Mouse (Mus musculus) forebrain, embryonic 16.5 days (tissue): ENCODE measurements around the gene Bcl9l. TPM values are rescaled to one million over a fixed set of nuclear protein-coding genes. Genes with fewer than 3 reads are reported as not detected.
A peak's percentile ranks its signal among the peaks of the same experiment; 100 is the strongest.

Source experiments
- ATAC-seq: fragments of 200-750 bp; cut with Nextera tagmentation; 2 replicates; pipeline ENCODE4 v1.8.0; 2017; ENCODE audit warnings: mild to moderate bottlenecking, moderate library complexity
- H3K27ac ChIP-seq: fragments of 300-500 bp; sonication (generic); 2 replicates; pipeline ENCODE4 v1.5.1; 2014; ENCODE audit warnings: low read length, control low read depth
- H3K27me3 ChIP-seq: fragments of 300-500 bp; sonication (generic); replicated peaks from 2 replicates; pipeline ENCODE4 v1.6.1; 2014; ENCODE audit warnings: low read length; ENCODE audit not compliant: control insufficient read depth, insufficient read depth
- H3K36me3 ChIP-seq: fragments of 300-500 bp; sonication (generic); 2 replicates; pipeline ENCODE4 v1.6.1; 2014; ENCODE audit not compliant: control insufficient read depth, insufficient read depth
- H3K4me1 ChIP-seq: fragments of 300-500 bp; sonication (generic); replicated peaks from 2 replicates; pipeline ENCODE4 v1.6.1; 2014; ENCODE audit warnings: low read length; ENCODE audit not compliant: control insufficient read depth, insufficient read depth
- H3K4me2 ChIP-seq: fragments of 300-500 bp; sonication (generic); 2 replicates; pipeline ENCODE4 v1.6.1; 2014; ENCODE audit warnings: mild to moderate bottlenecking, low read length, control low read depth
- H3K4me3 ChIP-seq: fragments of 300-500 bp; sonication (generic); replicated peaks from 2 replicates; pipeline ENCODE4 v1.5.1; 2014; ENCODE audit warnings: mild to moderate bottlenecking, low read length, control low read depth
- H3K9ac ChIP-seq: fragments of 300-500 bp; sonication (generic); replicated peaks from 2 replicates; pipeline ENCODE4 v1.6.1; 2014; ENCODE audit warnings: low read depth, low read length, control low read depth
- H3K9me3 ChIP-seq: fragments of 300-500 bp; sonication (generic); 2 replicates; pipeline ENCODE4 v1.6.1; 2016; ENCODE audit warnings: low read length; ENCODE audit not compliant: control insufficient read depth
- WGBS: fragments of 180-500 bp; shearing (Covaris S2); extraction: QIAGEN DNeasy Blood & Tissue Kit; methylation state at CpG from one replicate; pipeline ENCODE4 v1.1.7; 2014; 5-methylcytosine and 5-hydroxymethylcytosine counted together
- polyA plus RNA-seq: library from polyadenylated mRNA; unstranded; fragments of >200 nt; fragmentation: Nextera tagmentation; extraction: Ambion mirVana; gene quantifications from 2 replicates; pipeline ENCODE4 v1.2.1, GENCODE M21; 2015

Bcl9l gene
- polyA plus RNA-seq, 1 experiment from 2014 or later = 15.0 TPM

DNA sequence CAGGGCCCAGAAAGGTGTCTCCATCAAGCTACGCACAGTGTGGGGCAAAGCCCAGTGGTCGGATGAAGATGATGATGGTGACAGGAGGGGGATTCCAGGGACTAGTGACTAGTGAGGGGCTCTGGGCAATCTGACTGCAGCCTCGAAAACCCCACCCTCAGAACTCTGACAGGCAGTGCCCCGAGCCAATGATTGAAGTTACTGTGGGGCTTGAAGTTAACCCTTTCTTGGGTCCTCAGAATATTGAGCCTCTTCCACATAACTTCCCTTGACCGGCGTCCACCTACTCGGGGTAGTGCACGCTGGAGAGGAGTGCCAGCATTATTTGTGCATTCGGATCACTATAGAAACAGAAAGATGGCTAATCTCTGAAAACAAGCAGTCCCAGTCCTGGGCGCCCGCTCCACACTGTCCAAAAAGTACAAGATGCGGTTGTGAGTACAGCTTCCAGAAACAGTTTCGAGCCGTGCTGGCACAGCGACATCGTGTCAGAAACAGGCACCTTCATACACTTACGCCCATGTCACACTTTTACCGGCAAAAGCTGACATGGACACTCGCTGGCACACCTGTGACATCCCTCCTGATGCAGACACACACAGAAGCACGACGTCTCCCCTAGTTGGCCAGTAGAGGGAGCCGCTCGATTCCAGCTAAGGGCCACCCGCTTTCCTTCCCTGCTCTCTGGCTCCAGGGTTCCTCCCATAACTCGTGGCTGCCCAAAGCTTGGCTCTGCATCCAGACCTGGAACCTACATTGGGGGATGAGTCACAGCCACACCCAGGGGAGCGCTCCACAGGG lies 2.8 kb upstream of the Bcl9l start:
- peak overlapping the region; percentile 98 for H3K27ac ChIP-seq
- peaks cover 36% of the 10 kb centered on the region for H3K4me1 ChIP-seq
- WGBS = under 1% methylated on average over 26 of the region's 26 CpGs
- peak overlapping the region; percentile 62 for H3K4me3 ChIP-seq
- no peaks in the 10 kb centered on the region for H3K27me3 ChIP-seq
- peak overlapping the region; percentile 75 for H3K4me2 ChIP-seq
- no peaks in the 10 kb centered on the region for H3K9me3 ChIP-seq
- H3K9ac ChIP-seq = peak overlapping the region; percentile 75
- H3K36me3 ChIP-seq = no peaks in the 10 kb centered on the region
- peak; percentile 64 for ATAC-seq

DNA sequence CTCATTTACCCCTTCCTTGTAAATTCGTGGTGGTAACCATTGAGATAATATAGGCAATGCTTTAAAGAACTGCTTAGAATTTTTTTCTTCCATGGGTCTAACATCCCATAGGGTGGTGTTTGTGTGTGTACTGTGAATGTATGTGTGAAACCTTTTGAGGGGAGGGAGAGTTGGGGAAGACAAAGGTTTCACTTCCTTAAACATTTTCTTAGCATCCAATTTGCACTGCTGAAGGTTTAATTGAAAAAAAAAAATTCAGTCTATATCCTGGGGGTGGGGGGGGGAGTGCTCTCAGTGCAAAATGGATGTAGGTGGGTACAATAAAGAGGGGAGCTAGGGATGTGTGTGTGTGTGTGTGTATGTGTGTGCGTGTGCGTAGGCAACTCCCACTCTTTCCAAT lies 513 bp upstream of the Bcl9l start:
- Histone ChIP-seq H3K4me1 (peaks cover 59% of the 10 kb centered on the region), H3K9ac (peak overlapping the region; percentile 88)
- whole genome bisulfite sequencing = 5% methylated on average over 3 of the region's 3 CpGs

DNA sequence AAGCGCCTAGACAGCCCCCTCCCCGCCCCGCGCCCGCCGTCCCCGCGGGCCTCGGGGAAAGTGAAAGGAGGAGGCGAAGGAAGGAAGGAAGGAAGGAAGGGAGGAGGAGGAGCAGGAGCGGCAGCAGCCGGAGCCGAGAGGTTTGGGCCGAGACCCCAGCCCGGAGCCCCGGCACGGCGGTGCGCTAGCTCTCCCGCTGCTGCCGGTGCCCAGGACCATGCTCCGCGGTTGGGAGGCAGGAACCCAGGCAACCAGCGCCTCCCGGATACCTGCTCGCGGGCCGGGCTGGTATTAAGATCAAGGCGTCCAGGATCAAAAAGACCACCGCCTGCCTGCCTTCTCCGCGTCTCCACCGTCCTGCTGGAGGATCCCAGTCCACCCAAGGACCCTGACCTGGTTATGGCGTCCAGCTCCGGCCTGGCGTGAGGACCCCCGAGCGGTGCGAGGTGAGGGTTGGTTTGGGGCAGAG lies 450 bp downstream of the Bcl9l start:
- Histone ChIP-seq H3K27me3 (no peaks in the 10 kb centered on the region), H3K9ac (peak overlapping the region; percentile 88), H3K4me2 (peak overlapping the region; percentile 88), H3K27ac (peak overlapping the region; percentile 95), H3K9me3 (no peaks in the 10 kb centered on the region), H3K4me3 (peak overlapping the region; percentile 73), H3K36me3 (no peaks in the 10 kb centered on the region), H3K4me1 (peaks cover 60% of the 10 kb centered on the region)
- under 1% methylated on average over 31 of the region's 39 CpGs for WGBS
- ATAC-seq = no peak

More for the DNA sequence above, 513 bp upstream of the Bcl9l start:
- Histone ChIP-seq H3K4me2 (peak overlapping the region; percentile 88), H3K27me3 (no peaks in the 10 kb centered on the region), H3K4me3 (peak overlapping the region; percentile 73), H3K36me3 (no peaks in the 10 kb centered on the region), H3K27ac (peak overlapping the region; percentile 95), H3K9me3 (no peaks in the 10 kb centered on the region)
- ATAC-seq = no peak

DNA sequence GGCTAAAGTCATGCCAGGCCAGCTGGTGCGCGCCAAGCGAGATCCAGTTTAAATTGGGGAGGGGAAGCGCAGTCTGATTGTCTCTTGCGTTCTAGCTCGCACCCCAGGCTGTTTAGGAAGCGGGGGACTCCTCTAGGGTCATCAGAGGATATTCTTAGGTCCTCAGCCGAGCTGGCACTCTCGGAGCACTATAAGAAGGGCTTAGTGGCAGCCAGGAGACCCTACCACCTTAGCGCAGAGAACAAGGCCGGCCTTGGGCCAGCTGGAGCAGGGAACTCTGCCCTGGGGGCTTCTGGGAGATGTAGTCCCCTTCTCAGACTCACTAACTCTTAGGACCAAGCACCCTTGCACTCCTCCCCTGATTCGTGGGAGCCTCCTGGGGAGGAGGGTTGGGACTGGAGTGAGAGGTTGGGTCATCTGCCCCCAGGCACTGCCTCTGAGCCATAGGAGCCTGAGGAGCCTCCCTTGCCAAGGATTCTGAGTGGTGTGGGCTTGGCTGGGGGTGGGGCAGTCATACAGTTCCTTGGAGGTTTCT lies 952 bp downstream of the Bcl9l start:
- Histone ChIP-seq H3K27ac (peak overlapping the region; percentile 95), H3K4me1 (peaks cover 62% of the 10 kb centered on the region), H3K27me3 (no peaks in the 10 kb centered on the region), H3K4me2 (peak overlapping the region; percentile 88), H3K9ac (peak overlapping the region; percentile 88), H3K9me3 (no peaks in the 10 kb centered on the region), H3K36me3 (no peaks in the 10 kb centered on the region), H3K4me3 (peak overlapping the region; percentile 73)
- WGBS = 0% methylated on average over 12 of the region's 12 CpGs
- peak; percentile 19 for ATAC-seq

DNA sequence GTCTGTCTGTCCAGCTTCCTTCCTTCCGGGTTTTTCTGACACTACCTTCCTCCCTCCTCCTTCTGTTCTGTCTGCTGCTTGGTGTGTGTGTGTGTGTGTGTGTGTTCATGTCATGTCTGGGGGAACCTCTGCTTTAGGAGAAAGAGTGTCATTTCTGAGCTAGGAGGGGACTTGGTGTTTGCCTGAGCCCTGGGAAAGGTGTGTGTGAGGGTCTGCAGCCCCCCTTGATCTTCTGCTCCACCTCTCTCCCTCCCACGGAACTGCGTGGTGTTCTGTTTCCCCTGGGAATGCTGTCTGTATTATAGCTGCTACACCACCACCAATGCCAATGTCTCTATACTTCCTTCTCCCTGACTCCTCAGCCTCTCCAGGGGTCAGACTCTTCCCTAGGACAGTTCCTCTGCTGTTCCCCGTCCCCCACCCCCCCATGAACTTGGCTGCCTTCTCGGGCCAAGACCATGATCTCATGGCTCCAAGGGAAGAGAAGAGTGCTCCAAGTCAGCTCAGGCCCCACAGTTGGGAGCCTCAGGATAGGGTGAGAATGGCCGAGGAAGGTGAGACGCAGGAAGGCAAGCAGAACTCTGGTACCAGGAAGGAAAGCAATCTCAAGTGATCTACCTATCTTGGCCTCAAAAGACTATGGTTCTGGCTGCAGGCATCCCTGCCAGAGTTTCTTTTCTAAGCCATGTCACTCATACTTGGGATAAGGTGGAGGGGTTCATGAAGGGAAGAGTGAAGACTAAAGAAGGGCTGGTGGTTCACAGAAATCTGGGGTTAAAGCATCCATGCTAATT lies 1.9 kb downstream of the Bcl9l start:
- no peaks in the 10 kb centered on the region for H3K36me3 ChIP-seq
- peak overlapping the region; percentile 73 for H3K4me3 ChIP-seq
- H3K4me1 ChIP-seq = peaks cover 71% of the 10 kb centered on the region
- peak overlapping the region; percentile 88 for H3K9ac ChIP-seq
- no peaks in the 10 kb centered on the region for H3K27me3 ChIP-seq
- no peaks in the 10 kb centered on the region for H3K9me3 ChIP-seq
- H3K27ac ChIP-seq = no peak overlapping the region
- ATAC-seq = no peak
- WGBS = 25% methylated on average over 7 of the region's 7 CpGs
- H3K4me2 ChIP-seq = peak overlapping the region; percentile 88

DNA sequence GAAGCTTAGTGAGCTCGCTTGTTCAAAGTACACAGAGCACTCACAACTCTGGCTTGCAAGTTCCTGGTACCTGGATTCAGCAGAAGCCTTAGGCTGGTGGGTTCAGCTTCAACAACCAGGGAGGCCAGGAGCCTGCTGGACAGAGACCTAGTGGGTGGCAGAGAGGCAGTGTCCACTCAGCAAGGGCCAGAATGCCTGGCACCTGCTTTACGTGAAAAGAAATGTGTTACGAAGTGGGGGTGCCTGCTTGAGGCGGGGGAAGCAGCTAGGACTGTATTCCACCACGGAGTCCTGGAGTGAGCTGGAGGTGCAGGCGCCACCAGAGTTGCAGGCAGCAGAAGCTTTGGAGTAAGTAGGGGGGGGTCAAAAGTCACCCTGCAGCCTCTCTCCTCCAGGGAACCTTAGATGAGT lies 2.5 kb downstream of the Bcl9l start:
- no peaks in the 10 kb centered on the region for H3K36me3 ChIP-seq
- peaks cover 75% of the 10 kb centered on the region for H3K4me1 ChIP-seq
- H3K4me2 ChIP-seq = peak overlapping the region; percentile 88
- peak overlapping the region; percentile 73 for H3K4me3 ChIP-seq
- 21% methylated on average over 6 of the region's 6 CpGs for WGBS
- no peaks in the 10 kb centered on the region for H3K9me3 ChIP-seq
- no peak overlapping the region for H3K27ac ChIP-seq
- no peak for ATAC-seq
- H3K27me3 ChIP-seq = no peaks in the 10 kb centered on the region
- H3K9ac ChIP-seq = peak overlapping the region; percentile 43

DNA sequence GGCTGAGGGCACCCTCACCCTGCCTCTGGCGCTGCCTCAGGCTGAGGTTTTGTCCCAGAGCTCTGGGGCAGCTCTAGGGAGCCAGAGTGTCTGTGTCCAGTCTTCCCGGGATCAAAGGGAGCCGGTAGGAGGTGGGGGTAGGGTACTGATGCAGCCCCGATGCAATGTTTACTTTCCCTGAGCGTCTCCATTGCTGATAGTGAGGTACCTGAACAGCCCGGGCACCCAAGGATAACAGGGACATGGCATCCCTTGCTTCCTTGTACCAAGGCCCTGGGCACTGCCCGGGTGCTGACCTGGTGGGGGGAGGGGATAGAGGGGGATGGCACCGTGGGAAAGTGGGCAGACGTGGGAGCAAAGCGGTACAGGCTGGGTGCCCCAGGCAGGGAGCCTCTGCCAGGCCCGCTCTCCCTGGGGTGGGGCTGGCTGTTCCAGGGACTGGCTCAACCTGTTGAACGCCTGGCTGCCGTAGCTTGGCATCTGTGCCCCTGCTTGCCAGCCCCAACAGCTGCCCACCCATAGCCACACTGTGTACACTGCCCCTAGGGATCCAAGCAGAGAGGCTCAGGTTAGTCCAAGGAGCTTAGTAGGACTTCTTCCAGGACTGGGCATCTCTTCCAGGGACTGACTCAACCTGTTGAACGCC lies 3.0 kb downstream of the Bcl9l start:
- Histone ChIP-seq H3K9me3 (no peaks in the 10 kb centered on the region), H3K27ac (no peak overlapping the region), H3K27me3 (no peaks in the 10 kb centered on the region), H3K4me1 (peaks cover 77% of the 10 kb centered on the region), H3K36me3 (no peaks in the 10 kb centered on the region), H3K4me3 (peak overlapping the region; percentile 73), H3K4me2 (peak overlapping the region; percentile 88), H3K9ac (peak overlapping the region; percentile 43)
- 27% methylated on average over 14 of the region's 14 CpGs for WGBS
- ATAC-seq = no peak

DNA sequence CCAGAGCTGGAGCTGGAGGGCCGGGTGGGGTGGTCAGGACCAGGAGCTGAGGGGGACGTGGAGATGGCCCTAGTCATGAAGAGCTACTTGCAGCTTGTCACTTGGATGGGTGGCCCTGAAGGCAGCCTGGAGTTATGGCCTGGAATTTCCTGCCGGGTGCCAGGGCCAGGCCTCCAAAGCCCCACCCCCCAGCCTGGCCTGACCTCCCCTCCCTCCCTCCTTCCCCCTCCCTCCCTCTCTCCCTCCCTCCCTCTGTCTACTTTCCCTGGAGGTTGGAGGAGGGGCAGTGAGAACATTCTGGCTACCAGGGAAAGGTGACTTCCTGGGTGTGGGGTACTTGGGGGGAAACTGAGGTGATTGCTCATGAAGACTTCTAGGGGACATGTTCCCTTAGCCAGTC lies 3.7 kb downstream of the Bcl9l start:
- Histone ChIP-seq H3K27me3 (no peaks in the 10 kb centered on the region), H3K36me3 (no peaks in the 10 kb centered on the region), H3K27ac (no peak overlapping the region), H3K4me3 (peak overlapping the region; percentile 73), H3K9me3 (no peaks in the 10 kb centered on the region), H3K9ac (peak overlapping the region; percentile 40), H3K4me1 (peaks cover 82% of the 10 kb centered on the region), H3K4me2 (peak overlapping the region; percentile 88)
- no peak for ATAC-seq
- WGBS = 22% methylated on average over 3 of the region's 3 CpGs
